17 mouse cellular contexts compared by ENCODE assay signal in the genomic region with DNA sequence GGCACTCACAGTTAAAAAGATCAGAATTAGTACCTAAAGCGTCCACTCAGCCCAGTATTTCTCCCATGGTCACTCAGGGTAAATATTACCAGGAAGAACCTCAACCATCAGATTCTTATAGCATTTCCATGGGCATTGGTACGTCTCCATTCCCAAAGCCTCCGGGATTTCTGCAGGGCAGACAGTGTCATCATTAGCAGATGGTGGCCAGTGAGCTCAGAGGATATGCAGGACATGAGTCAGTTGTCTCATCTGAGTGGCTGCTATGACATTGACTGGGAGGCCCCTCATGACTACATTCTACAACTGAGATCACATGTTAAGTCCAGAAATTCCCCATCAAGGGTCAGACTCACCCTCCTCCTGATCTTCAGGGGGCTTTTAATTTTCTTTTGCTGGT.
"Had no signal": no experiment of that assay in that cellular context is flagged by ENCODE, and none has a peak within 500 bp of the region (broad histone marks: within the 10 kb centered on the region; RNA-seq: fewer than 3 reads in every experiment).

No protein-coding gene starts in this region.

- H3K27me3 ChIP-seq: kidney, embryonic 15.5 days; liver, embryonic 13.5 days had no signal

- DNase-seq: kidney, postnatal 10 days; kidney, postnatal 36 days; layer of hippocampus, adult 9-11 months; liver, embryonic 13.5 days; lung, adult 2 months; lung, postnatal 14 days; lung, postnatal 4 days; midbrain, embryonic 14.5 days; right cerebral cortex, adult 18-20 months; right cerebral cortex, postnatal 14 days; right cerebral cortex, postnatal 4 days; thymus, adult 2 months; thymus, postnatal 14 days; thymus, postnatal 4 days had no signal

- H3K4me1 ChIP-seq: kidney, embryonic 15.5 days; liver, embryonic 13.5 days had no signal

- H3K4me3 ChIP-seq: kidney, embryonic 15.5 days; left cerebral cortex, adult 2 months; liver, embryonic 13.5 days had no signal

- H3K27ac ChIP-seq: kidney, embryonic 15.5 days; left cerebral cortex, adult 2 months; liver, embryonic 13.5 days; stomach, postnatal 0 days had no signal
